Mouse (Mus musculus) heart, embryonic 10.5 days (tissue): ENCODE measurements at regions not wholly inside any gene's neighbourhood (a gene's known extent, or its start where the extent isn't known, plus 50 kb on each side); places are given as distances from the start of the nearest gene placed in this dataset.
A peak's percentile ranks its signal among the peaks of the same experiment; 100 is the strongest.

ENCODE experiments used
- DNase-seq: peaks from one replicate; pipeline ENCODE4 v3.0.0-alpha.2; 2017; ENCODE audit warnings: low spot score
- H3K27ac ChIP-seq: fragments of 300-500 bp; sonication (generic); 2 replicates; pipeline ENCODE4 v1.5.1; 2016; ENCODE audit warnings: mild to moderate bottlenecking
- H3K27me3 ChIP-seq: fragments of 300-500 bp; sonication (generic); 2 replicates; pipeline ENCODE4 v1.6.1; 2016; ENCODE audit warnings: mild to moderate bottlenecking; ENCODE audit not compliant: poor library complexity, insufficient read depth, severe bottlenecking
- H3K36me3 ChIP-seq: fragments of 300-500 bp; sonication (generic); 2 replicates; pipeline ENCODE4 v1.6.1; 2016; ENCODE audit warnings: mild to moderate bottlenecking, moderate library complexity
- H3K4me1 ChIP-seq: fragments of 300-500 bp; sonication (generic); 2 replicates; pipeline ENCODE4 v1.6.1; 2016; ENCODE audit warnings: mild to moderate bottlenecking
- H3K4me3 ChIP-seq: fragments of 300-500 bp; sonication (generic); 2 replicates; pipeline ENCODE4 v1.5.1; 2016; ENCODE audit warnings: mild to moderate bottlenecking, moderate library complexity
- H3K9me3 ChIP-seq: fragments of 300-500 bp; sonication (generic); 2 replicates; pipeline ENCODE4 v1.6.1; 2016; ENCODE audit warnings: mild to moderate bottlenecking, moderate library complexity
- WGBS: fragments of 180-500 bp; shearing (Covaris S2); methylation state at CpG from one replicate; pipeline ENCODE4 v1.1.7; 2016; 5-methylcytosine and 5-hydroxymethylcytosine counted together

DNA sequence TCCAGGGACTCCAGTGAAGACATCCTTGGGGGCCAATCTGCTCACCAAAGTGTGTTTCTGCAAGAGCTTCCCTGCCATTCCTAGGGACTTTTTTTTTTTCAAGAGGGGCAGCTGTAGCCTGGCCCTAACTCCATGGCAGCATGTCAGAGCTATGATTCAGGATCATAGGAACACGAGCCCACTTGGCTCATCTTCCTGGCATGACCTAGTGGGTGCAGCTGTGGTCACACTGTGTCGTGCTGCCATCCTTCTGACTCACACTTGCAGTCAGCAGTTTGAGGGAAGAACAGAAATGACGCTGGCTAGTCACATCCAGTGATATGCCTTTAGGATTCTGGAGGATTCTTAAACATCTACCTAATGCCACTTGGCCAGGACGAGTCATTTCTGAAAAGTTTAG, 566.5 kb upstream of the Cdh5 start:
- no peaks in the 10 kb centered on the region for H3K9me3 ChIP-seq
- DNase-seq, result no peak
- no peaks in the 10 kb centered on the region for H3K4me1 ChIP-seq
- H3K27me3 ChIP-seq, result no peaks in the 10 kb centered on the region
- H3K4me3 ChIP-seq, result no peak overlapping the region
- no peak overlapping the region for H3K27ac ChIP-seq
- WGBS, result 76% methylated on average over 4 of the region's 4 CpGs
- H3K36me3 ChIP-seq, result no peaks in the 10 kb centered on the region

DNA sequence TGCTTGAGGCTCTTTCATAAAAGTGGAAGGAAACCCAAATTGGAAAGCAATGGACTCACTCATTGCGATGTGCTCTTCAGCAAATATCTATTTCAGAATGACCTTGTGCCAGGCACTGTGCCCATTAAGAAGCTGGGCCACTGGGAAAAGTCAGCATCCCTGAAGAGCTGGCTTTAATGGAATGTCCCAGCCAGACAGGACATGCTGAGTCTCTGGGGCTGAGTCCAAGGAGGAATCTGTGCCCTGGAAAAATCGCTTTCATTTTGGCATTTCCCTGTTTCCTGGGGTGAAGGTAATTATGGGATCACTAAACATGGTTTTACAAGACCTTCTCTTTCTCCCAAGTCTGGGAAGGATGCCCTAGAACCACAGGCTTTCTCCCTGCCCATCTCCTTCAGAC, 564.6 kb upstream of the Cdh5 start:
- 81% methylated on average over 2 of the region's 2 CpGs for whole genome bisulfite sequencing

DNA sequence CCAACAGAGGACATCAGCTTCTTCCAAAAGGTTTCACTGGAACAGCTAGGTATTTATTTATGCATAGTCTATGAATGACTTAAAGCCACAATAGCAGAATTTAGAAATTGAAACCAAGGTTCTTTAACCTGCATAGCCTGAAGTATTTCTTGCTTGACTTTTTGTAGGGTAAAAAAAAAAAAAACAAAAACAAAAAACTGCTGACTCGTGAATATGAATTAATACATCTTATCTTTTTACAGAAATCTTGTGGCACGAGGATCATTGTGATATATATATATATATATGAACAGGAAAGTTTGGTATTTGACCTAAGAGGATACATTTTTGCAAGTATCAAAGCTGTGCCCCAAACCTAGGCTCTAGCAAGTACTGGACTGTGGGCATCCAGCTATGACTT, 559.5 kb upstream of the Cdh5 start:
- H3K36me3 ChIP-seq, result no peaks in the 10 kb centered on the region
- WGBS, result 68% methylated on average over 2 of the region's 2 CpGs
- no peak overlapping the region for H3K4me3 ChIP-seq
- no peaks in the 10 kb centered on the region for H3K4me1 ChIP-seq
- no peaks in the 10 kb centered on the region for H3K9me3 ChIP-seq
- DNase-seq, result no peak
- H3K27ac ChIP-seq, result no peak overlapping the region
- H3K27me3 ChIP-seq, result no peaks in the 10 kb centered on the region

More for the DNA sequence above, 564.6 kb upstream of the Cdh5 start:
- no peak for DNase-seq
- H3K4me3 ChIP-seq, result no peak overlapping the region
- H3K27ac ChIP-seq, result no peak overlapping the region
- H3K9me3 ChIP-seq, result no peaks in the 10 kb centered on the region
- no peaks in the 10 kb centered on the region for H3K27me3 ChIP-seq
- H3K4me1 ChIP-seq, result no peaks in the 10 kb centered on the region
- no peaks in the 10 kb centered on the region for H3K36me3 ChIP-seq

DNA sequence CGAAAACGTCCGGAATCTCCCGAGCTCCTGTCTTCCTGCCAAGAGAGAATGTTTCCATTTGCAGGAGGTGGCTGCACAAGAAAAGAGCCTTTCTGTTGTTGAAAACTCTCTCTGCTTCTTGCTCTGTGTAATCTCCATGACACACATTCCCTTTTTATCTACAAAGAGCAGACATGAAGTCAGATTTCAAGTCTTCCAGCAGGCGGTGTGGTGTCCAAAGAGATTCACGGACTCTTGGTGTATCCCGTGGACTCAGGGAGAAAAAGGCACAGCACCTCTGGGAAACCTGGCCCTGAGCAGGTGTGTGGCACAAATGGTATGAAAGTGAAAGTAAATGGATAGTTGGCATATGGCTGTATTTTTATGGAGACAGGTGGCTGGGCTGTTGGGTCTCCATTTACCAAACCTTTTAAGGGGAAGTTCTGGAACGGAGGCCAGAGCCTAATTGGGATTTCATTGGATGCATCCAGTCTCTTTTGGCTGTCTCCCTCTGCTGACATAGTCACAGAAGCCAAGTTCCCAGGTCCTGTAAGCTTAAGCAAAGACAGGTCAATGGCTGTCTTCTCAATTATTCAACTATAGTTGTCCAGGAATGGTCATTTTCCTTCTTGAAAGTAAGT, 549.4 kb upstream of the Cdh5 start:
- H3K9me3 ChIP-seq, result no peaks in the 10 kb centered on the region
- WGBS, result 61% methylated on average over 8 of the region's 8 CpGs

DNA sequence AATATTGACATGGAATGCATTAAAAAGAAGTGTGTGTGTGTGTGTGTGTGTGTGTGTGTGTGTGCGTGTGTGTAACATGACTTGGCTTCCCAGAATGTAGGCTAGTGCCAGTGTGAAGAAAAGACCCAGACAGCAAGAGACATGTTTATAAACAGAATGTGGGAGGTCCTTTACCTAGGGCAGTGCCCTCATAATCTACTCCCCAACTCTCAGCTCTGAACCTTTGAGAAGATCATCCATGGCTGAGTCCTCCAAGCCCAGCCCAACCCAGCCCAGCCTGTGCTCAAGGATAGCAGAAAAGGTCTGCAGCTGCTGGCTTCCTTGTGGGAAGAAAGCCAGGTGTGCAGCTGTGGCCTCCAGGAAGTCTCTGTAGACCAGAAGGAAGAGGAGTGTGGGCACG, 539.8 kb upstream of the Cdh5 start:
- Histone ChIP-seq H3K9me3 (no peaks in the 10 kb centered on the region), H3K27me3 (no peaks in the 10 kb centered on the region), H3K4me3 (no peak overlapping the region), H3K36me3 (no peaks in the 10 kb centered on the region), H3K4me1 (no peaks in the 10 kb centered on the region), H3K27ac (no peak overlapping the region)
- no peak for DNase-seq
- WGBS, result 64% methylated on average over 2 of the region's 2 CpGs

More for the DNA sequence above, 549.4 kb upstream of the Cdh5 start:
- Histone ChIP-seq H3K27me3 (no peaks in the 10 kb centered on the region), H3K4me3 (no peak overlapping the region), H3K27ac (no peak overlapping the region), H3K4me1 (no peaks in the 10 kb centered on the region), H3K36me3 (no peaks in the 10 kb centered on the region)
- DNase-seq, result no peak

DNA sequence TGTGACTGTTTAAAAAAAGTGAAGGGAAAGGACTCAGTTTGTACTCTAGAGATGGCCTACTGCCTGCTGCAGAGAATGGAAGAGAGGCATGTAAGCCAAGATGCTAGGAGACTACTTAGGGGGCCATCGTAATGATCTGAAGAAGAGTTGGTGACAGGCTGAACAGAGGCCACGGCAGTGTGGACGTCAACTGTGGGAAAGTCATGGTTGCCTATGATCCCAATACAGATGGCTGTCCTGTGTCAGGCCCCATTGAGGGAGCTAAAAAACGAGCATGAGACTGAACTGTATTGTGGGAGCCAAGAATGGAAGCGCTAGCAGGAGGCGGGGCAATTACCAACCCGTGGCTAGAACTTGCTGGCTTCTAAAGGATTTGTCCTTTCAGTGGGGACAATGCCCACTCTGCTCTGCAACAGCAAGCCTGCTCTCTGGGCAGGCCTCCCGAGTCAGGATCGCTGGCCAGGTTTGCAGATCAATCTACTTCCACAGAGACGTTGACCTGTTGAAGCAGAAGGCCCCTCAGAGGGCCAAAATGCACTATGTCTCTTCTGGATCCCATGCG, 530.5 kb upstream of the Cdh5 start:
- Histone ChIP-seq H3K4me3 (no peak overlapping the region), H3K9me3 (no peaks in the 10 kb centered on the region), H3K4me1 (no peaks in the 10 kb centered on the region), H3K36me3 (no peaks in the 10 kb centered on the region), H3K27me3 (no peaks in the 10 kb centered on the region), H3K27ac (no peak overlapping the region)
- 84% methylated on average over 11 of the region's 11 CpGs for WGBS
- DNase-seq, result no peak

DNA sequence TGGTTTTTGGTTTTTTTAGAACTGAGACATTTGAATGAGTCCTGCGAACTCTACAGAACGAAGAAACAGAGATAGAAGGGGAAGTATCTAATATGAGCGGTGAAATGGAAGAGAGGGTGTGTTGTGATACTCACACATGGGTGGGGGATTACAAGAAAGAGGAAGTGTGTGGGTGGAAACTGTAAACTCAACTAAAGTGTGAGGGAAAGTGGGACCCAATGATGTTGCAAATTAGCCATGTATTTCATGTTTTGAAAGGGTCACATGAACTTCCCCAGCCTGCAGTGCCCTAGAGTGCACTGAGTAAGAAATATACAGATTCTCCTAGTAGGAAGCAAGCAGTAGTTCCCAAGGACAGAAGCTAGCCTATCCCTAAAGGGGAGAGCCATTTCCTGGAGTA, 524.3 kb upstream of the Cdh5 start:
- DNase-seq, result no peak
- no peaks in the 10 kb centered on the region for H3K36me3 ChIP-seq
- H3K9me3 ChIP-seq, result no peaks in the 10 kb centered on the region
- no peaks in the 10 kb centered on the region for H3K4me1 ChIP-seq
- no peak overlapping the region for H3K27ac ChIP-seq
- no peaks in the 10 kb centered on the region for H3K27me3 ChIP-seq
- H3K4me3 ChIP-seq, result no peak overlapping the region
- 90% methylated on average over 3 of the region's 3 CpGs for WGBS

DNA sequence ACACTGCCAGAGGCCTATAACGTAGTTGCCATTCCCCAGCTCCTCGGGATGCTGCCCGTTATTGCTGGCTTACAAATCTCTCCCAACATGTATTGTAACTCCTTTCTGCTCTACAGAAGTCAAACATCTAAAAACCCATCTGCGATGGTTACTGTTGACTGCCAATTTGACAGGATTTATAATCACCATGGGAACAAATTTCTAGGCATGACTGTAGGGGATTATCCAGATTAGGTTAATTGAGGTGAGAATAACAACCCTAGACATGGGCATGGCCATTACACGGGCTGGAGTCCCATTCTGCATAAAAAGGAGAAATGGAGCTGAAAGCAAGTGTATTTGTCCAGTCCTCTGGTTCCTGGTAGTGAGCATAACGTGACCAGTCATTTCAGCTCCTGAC, 523.4 kb upstream of the Cdh5 start:
- 86% methylated on average over 6 of the region's 6 CpGs for WGBS
- Histone ChIP-seq H3K4me1 (no peaks in the 10 kb centered on the region), H3K27me3 (no peaks in the 10 kb centered on the region), H3K36me3 (no peaks in the 10 kb centered on the region), H3K4me3 (no peak overlapping the region), H3K9me3 (no peaks in the 10 kb centered on the region), H3K27ac (no peak overlapping the region)
- no peak for DNase-seq

DNA sequence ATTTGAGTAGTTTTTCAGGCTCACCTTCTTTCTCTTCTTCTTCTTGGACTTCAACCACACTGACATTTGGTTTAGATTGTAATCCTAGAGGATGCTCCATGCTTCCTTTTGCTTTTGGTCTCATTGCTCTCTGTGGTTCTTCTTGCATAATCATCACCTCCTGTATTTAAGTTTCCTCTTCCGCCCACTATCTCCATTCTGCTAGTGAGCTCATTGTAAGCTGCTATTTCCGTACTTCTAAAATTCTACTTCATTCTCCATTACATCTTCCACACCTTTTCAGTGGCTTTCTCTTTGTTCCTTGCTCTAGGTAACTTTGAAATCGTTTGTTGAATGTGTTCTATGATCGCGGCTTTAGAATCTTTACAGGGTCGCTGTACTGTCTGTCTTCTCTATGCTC, 493.1 kb upstream of the Cdh5 start:
- 86% methylated on average over 6 of the region's 6 CpGs for WGBS
- no peak for DNase-seq
- H3K4me3 ChIP-seq, result no peak overlapping the region
- no peaks in the 10 kb centered on the region for H3K4me1 ChIP-seq
- no peaks in the 10 kb centered on the region for H3K9me3 ChIP-seq
- H3K27ac ChIP-seq, result no peak overlapping the region
- H3K36me3 ChIP-seq, result no peaks in the 10 kb centered on the region
- no peaks in the 10 kb centered on the region for H3K27me3 ChIP-seq

DNA sequence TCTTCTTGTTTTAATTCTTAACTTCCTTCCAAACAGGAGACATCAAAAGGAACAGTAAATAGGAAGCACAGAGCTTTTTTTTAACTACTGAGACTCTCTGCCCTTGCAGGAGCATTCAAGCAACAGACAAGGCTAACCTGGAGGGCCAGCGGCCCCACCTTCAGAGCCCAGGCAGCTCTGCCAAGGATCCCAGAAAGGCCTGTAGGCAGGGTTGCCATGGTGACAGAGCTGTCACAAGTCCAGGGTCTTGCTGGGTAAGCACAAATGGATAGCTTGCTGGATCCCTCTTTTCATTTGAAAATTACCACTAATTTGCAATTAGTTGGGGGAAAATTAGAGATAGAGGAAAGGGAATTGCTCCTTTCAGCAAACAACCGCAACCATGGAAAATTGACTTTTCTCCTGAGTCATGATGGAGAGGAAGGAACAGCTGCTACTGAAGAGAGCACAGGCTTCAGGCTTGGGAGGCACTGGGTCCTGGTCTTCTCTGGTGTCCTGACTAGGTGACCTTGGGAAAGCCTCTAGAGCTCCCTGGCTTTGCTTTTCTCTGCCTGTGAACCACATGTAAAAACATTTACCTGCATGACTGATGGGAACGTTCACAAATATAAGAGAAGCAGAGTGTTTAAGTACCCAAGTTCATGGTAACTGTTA, 477.5 kb upstream of the Cdh5 start:
- no peak for DNase-seq
- Histone ChIP-seq H3K9me3 (no peaks in the 10 kb centered on the region), H3K4me3 (no peak overlapping the region), H3K27ac (no peak overlapping the region), H3K4me1 (no peaks in the 10 kb centered on the region), H3K27me3 (no peaks in the 10 kb centered on the region; the same call in 1 of the 2 replicates), H3K36me3 (no peaks in the 10 kb centered on the region)
- 53% methylated on average over 3 of the region's 3 CpGs for WGBS

DNA sequence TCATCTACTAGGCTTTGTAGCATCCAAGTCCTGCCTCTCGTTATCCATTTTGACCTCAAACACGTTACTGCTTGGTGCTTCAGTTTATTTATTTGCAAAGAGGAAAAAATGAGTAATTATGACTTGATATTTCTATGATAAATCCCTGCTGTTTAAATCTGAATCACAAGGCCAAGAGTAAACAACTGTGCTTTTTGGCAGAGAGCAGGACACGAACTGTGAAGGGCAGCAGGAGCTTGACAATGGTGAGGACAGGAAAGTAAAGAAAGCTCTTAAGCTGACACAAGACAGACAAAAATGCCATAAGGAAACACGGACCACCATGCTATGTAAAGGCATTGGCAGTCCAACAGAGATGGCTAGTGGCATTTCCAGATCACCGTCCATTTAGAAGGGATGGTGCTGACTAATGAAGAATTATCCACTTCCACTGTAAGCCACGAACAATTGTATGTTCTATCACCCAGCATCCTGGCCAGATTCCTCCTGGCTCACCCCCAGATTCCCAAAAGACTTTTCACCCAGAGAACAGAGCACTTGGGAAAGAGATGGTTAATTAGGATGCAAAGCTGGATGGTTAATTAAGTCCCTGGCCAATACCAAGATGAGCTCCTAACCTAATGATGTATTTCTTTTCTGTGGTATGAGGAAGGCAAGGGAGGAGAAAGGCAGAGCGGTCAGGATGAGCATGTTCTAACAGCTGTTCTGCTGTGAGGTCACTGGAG, 476.1 kb upstream of the Cdh5 start:
- H3K9me3 ChIP-seq, result no peaks in the 10 kb centered on the region
- WGBS, result 68% methylated on average over 7 of the region's 7 CpGs
- no peaks in the 10 kb centered on the region for H3K4me1 ChIP-seq
- H3K27me3 ChIP-seq, result no peaks in the 10 kb centered on the region; the same call in 1 of the 2 replicates
- H3K27ac ChIP-seq, result no peak overlapping the region
- H3K4me3 ChIP-seq, result no peak overlapping the region
- no peaks in the 10 kb centered on the region for H3K36me3 ChIP-seq
- no peak for DNase-seq

DNA sequence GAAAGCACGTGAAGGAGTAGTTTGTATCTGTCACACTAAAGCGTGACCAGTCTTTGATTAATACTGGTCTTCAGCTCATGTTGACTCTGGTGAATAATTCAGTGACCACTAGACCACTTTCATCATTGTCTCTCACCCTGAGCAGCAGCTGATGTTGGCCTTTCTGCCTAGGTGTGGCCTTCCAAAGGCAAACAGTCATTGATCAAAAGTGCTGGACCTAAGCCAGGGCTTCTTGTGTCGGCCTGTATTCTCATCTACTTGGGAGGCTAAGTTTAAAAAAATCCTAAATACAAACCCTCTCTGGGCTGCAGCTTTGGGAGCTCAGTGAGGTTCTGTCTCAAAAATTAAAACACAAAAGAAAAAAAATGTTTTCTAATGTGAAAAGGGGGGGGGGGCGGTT, 475.0 kb upstream of the Cdh5 start:
- no peak for DNase-seq
- Histone ChIP-seq H3K4me3 (no peak overlapping the region), H3K27ac (no peak overlapping the region), H3K4me1 (no peaks in the 10 kb centered on the region), H3K36me3 (no peaks in the 10 kb centered on the region), H3K9me3 (no peaks in the 10 kb centered on the region), H3K27me3 (no peaks in the 10 kb centered on the region; the same call in 1 of the 2 replicates)
- WGBS, result 71% methylated on average over 4 of the region's 4 CpGs

DNA sequence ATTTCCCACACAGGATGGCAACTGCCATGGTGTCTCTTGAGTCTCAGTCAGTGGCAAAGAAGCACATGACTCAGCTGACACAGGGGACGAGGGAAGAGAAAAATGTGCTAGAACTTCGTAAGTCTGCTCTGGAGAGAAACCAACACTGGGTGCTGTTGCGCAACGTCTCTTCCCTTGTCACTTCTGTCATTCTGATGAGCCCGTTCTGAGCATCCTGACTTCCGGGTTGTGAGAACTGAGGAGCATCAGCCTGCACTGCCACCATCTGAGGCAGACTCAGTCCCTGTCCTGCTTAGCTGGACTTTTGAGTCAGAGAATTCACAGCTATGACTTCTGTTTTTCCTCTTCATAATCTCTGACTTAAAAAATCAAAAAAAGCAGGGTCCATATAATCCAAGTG, 468.9 kb upstream of the Cdh5 start:
- DNase-seq, result peak; percentile 68
- WGBS, result 72% methylated on average over 6 of the region's 6 CpGs

More for the DNA sequence above, 468.9 kb upstream of the Cdh5 start:
- no peak overlapping the region for H3K4me3 ChIP-seq
- no peak overlapping the region for H3K27ac ChIP-seq
- H3K27me3 ChIP-seq, result no peaks in the 10 kb centered on the region; the same call in 1 of the 2 replicates
- H3K9me3 ChIP-seq, result no peaks in the 10 kb centered on the region
- H3K4me1 ChIP-seq, result no peaks in the 10 kb centered on the region
- no peaks in the 10 kb centered on the region for H3K36me3 ChIP-seq
